Mouse (Mus musculus): ENCODE data around the gene Pald1.

The Pald1 gene

DNA sequence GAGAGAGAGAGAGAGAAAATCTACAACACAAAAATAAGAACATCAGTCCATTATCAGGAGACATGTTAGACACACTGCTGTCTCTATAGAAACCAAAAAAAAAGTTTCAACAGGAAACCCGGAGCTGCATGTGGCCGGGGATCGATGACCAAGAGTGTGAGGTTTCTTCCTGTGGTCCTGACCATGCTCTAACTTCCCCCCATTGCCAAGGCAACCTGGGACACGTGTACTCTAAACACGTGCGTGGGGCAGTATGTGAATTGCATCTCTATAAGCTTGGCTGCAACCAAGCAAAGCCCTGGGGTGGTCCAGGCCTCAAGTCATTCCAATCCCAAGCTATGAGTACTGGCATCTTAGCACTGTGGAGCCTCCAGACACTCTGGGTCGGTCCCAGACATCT lies 48.8 kb downstream of the Pald1 start:
- DNase-seq (ENCODE audit: low spot score in 2 of 2), result no peak

DNA sequence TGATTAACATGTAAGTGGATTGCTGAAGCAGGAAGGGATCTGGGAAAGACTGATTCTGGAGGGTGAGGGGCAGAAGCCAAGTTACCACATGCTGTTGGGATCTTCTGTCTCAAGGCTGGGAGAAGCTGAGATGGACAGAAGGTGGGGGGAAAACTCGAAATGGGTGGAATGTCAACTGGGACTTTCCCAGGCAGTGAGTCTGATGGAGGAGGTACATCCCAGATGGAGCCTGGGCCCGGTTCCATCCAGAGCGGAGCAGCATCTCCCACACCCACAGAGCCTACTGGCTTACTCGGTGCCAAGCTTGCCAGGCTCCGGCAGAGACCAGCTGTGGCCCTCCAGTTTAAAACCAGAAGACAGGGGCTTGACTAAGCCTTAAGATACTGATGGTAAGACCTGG lies 52.3 kb downstream of the Pald1 start:
- DNase-seq (ENCODE audit: low spot score in 2 of 2), result peak; percentile 38 to 80

DNA sequence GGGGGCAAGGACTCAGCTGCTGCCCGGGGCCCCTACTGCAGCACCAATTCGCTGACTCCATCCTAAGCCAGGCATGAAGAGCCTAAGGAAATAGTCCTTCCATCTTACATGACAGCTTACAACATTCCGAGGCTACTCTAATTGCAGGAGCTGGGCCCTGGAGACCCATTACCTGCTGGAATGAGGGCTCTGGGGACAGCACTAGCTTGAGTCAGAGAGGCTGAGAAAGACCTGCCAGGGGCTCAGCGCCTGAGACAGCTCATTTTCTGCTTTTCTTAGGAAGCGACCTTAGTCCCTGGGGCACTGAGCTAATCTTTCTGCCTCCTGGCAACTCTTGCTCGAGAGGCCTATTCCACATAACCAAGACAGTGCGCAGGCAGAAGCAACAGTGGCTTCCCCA lies 54.4 kb downstream of the Pald1 start:
- DNase-seq (ENCODE audit: low spot score in 2 of 2), result no peak

DNA sequence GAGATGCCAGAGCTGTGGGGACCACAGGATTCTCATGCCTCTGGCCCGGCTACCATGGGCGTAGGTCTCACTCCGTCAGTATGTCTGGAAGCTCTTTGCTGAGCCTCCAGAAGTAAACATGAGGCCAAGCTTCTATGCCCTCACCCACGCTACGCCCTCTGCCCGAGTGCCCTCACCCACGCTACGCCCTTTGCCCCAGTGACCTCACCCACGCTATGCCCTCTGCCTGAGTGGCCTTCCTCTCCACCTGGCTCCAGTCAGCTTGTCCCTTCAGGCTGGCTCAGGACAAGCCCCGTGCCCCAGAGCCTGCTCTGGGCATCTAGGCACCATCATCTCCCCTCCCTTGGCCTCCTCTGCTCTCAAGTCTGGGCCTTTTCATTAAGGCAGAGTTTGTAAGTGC lies 55.8 kb downstream of the Pald1 start:
- no peak for DNase-seq (ENCODE audit: low spot score in 2 of 2)

DNA sequence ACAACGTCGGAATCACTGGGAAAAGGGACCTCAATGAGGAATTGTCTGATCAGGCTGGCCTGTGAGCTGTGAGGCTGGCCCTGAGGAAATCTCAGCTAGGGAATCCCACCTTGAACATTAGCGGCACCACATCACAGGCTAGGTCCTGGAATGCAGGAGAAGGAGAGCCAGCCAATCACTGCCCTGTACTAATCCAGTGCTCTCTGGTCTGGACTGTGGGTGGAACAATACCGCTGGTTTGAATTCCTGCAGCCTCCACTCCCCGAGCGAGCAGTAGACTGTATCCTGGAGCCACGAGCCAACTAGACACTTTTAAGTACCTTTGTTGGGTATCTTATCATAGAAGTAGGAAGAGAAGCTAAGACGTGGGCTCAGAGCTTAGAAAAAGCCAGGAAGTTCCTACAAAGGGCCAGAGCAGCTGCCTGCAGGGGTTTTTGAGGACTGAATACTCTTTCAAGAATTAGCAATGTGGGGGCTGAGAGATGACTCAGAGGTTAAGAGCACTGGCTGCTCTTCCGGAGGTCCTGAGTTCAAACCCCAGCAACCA lies 57.5 kb downstream of the Pald1 start:
- no peak for DNase-seq (ENCODE audit: low spot score in 2 of 2)

DNA sequence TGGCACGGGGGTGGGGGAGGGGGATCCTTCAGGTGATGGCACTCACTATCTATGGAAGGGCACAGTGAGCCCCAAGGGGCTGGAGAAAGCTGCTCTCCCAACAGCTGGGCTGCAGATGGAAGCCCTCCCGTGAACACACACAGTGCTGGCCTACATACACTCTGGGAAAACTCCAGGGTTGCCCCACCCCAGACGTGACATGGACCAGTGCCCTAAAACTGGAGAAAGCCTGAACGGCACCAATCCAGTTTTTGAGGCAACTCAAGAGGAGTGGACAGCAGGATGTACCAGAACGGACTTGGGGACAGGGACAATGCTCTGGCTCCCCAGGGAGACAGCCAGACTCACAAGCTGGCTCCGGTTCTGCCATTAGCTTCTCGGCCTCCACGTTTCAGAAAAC lies 58.6 kb downstream of the Pald1 start:
- DNase-seq (ENCODE audit: low spot score in 2 of 2), result no peak

DNA sequence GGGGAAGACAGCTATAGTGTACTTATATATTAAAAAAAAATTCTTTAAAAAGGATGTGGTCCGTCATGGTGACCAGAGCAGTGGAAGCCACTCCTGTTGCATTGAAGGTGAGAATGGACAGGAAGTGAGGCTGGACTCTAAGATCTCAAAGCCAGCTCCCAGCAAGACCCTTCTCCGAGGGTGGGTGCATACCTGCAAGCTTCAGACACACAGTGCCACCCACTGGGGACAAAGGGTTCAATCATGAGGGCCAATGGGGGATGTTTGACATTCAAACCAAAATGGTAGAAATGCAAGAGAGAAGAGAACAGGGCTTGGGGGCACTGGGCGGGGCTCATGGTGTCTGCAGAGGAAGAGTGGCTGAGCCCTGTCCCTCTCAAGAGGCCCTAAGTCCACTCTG lies 64.8 kb downstream of the Pald1 start:
- DNase-seq (ENCODE audit: low spot score in 2 of 2), result no peak

DNA sequence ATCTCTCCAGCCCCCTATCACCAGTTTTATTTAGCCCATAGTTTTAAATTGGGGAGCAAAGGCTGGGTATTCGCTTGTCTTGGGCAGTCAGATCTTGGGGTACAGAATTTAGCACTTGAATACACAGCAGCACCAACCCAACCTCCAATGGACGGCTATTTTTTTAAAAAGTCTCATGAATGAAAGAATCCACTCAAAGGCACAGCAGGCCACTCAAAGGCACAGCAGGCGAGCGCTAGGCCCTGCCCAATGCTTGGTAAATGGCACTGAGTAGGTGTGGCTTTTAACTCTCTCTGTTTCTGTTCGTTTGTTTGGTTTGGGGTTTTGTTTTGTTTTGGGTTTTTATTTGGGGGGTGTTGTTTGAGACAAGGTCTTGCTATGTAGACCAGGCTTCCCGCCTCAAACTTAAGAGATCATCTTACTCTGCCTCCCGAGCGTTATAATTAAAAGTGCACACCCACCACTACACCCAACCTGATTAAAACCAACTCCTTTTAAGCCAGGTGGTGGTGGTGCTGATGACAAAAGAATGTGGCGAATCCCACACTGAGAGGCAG lies 67.9 kb downstream of the Pald1 start:
- no peak for DNase-seq (ENCODE audit: low spot score in 2 of 2)

DNA sequence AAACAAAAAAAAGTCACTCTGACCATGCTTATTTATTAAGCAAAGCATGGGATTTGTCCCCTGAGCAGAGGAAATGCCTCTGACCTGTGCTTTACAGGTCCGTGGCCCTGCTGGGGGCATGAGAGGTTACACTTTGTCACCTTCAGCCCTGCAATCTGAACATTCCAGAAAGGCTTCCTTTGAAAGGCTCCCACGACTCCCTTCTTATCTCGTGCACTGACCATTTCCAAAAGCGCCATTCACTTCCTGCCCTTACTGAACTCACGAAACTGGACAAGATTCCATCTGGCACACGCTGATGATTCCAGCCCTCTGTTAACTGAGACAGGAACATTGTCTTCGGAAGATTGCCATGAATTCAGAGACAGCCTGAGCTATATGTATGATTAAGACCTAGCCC lies 69.6 kb downstream of the Pald1 start:
- DNase-seq (ENCODE audit: low spot score in 2 of 2), result no peak

DNA sequence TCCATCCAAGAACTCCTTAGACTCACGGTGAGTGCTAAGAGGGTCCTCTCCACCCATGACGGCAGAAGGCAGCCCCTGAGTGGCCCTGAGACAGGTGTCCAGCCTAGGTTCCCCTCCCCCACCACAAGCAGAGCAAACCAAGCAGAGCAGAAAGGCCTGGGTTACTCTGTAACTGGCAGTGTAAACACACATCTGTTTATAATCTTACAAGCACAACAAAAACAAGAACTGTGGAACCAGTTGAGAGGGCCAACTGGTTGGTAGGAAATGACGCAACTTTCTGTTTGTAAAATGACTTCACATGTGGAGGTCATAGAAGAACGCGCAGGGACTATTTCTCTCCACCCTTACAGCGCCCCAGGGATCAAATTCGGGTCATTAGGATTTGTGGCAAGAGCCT lies 70.6 kb downstream of the Pald1 start:
- no peak for DNase-seq (ENCODE audit: low spot score in 2 of 2)

DNA sequence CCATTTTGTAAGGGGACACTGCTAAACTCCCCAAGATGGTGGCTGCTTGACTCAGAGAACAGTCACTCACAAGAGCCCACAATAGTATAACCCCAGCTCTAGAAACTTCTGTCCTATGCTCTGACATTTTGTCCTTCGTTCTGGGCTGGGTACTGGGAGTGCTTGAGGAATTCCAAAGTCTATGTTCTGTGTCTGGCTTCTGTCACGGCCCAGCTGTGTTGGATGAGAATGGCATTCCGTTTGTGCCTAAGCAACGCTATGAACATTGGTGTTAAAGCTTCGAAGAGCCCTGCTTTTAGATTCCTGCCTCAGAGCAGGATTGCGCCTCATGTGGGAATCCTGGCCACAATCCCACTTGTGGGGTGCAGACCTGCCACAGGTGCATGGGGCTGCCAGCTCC lies 71.2 kb downstream of the Pald1 start:
- no peak for DNase-seq (ENCODE audit: low spot score in 2 of 2)

DNA sequence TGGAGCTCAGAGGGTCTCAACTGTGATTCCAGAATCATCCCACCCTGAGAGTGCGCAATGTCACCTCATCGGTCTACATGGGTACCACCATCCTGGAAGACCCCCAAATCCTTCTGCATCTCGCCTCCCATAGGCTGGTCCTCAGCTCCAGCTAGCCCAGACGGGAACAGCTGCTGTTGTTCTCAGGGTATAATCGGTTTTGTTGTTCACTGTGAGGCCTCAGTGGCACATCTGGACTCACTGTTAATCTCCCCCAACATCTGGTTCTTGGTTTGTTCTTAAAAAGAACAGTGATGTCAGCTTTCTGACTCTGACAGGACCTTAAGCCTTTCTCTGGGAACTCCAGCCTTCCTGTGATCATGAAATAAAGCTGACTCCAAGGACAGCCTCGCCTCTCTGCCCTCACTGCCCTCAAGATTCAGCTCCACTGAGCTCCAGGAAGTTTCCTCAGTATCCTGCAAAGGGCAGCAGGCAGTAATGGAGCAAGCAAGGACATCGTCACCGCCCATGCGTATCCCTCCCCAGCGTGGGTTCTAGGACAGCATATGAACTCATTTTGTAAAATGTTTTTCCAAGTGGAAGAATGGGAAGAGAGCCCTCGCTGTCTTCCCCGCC lies 74.5 kb downstream of the Pald1 start:
- no peak for DNase-seq (ENCODE audit: low spot score in 2 of 2)

DNA sequence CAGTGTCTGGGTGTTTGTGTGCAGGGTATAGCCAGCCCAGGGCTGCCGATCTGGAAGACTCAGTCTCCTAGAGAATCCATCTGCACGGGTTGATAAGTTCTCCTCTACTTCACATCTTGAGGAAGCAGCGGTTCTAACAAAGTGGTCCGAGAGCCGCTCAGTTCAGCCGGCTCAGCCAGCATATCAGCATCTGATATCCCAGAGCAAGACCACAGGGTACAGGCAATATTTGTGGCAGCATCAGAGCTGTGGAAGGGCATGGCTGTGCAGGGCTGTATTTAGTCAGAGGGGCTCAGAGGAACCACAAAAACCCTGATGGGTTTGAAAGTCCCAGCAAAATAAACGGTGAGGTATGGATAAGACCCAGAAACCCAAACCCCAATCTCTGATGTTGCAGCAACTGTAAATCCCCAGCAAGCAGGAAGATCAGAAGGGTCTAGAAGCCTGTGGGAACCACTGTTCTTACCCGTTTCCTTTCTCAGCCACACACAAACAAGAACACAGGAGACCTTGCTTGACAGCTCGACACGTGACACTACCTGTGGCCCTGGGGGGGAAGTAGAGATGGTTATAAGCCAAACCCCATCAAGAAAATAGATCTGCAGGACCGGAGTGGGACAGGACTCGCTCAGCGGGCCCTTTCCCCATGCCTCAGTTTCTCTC lies 77.3 kb downstream of the Pald1 start:
- no peak for DNase-seq (ENCODE audit: low spot score in 2 of 2)

DNA sequence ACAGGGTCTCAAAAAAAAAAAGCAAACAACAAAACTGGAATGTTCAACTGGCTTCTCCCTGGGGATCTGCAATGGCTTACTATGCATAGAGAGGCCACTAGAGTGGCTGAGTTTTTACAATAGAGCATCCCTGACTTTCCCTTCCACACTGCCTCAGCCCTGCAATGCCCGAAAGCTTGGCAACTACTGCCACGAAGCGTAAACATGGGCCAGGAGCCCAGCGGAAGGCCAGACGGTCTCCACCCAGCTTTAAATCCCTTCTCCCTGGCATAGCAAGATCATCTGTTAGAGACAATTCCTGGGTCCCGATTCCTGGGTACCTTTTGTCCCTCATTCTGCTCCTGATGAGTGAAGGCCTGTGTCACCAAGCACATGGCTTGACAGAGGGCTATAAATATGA lies 79.3 kb downstream of the Pald1 start:
- no peak for DNase-seq (ENCODE audit: low spot score in 2 of 2)

DNA sequence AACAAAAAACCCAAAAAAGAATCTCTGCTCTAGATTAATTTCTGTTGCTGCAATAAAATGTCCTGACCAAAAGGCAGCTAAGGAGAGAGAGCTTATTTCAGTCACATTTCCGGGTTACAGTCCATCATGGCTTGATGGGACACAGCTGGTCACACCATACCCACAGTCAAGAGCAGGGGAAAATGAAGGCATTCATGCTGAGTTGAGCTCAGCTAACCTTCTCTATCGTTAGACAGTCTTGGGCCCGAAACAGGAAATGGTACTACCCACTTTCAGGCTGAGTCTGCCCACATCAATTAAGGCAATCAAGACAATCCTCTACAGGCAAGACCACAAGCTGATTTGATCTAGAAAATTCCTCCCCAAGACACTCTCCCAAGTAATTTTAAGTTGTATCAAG lies 82.3 kb downstream of the Pald1 start:
- no peak for DNase-seq (ENCODE audit: low spot score in 2 of 2)

DNA sequence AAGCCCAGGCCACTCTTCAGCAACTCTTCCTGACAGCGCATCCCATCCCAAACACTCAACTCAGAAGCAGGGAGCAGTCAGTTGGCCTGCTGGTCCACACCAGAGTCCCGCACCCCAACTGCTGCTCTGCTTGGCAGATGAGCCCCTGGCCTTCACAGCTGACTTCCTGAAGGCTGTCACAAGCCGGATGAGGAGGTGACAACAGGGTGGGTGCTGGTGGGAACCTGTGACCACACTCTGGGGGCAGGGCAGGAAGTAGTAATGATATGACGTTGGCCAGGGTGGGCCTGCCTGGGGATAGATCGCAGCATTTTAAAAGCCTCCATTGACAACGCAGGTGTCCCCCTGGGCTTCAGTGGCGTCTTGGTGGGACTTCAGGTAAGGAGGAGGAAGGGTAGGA lies 85.9 kb downstream of the Pald1 start, which contains the start of gene Prf1:
TSS of gene Prf1 (plus strand) at position 357 of the 400 bp plus-strand sequence.
- no peak for DNase-seq (ENCODE audit: low spot score in 2 of 2)

DNA sequence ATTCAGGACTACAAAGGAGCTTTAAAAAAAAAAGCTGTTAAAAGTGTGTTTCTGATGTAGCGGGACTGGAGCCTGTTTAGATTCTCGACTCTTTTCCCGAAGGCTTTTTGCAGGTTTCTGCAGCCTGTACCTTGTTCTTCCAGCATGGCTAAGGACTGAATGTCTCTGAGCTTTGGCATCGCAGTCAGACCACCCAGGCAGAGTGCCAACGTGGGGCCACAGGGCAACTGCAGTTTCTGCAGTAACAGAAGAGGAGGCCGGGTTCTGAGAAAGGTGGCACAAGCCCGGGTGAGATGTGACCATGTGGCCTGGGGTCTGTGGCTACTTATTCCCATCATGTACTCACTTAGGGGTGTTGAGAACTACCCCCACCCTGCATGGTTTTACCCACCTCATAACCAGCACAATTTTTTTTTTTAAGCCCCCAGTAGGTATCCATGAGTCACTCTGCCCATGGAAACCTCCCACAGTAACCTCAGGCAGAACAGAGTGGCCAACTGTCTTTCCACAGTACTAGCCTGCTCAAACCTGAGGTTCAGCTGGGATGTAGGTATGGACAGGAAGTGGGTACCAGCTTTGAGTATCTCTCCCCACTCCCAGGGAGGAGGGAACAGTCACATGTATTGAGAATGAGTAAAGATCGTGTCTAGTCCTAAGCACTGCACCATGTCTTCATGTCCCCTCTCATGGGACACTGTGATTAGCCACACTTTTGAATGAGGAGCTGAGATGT lies 86.5 kb downstream of the Pald1 start:
- DNase-seq (ENCODE audit: low spot score in 2 of 2), result no peak

DNA sequence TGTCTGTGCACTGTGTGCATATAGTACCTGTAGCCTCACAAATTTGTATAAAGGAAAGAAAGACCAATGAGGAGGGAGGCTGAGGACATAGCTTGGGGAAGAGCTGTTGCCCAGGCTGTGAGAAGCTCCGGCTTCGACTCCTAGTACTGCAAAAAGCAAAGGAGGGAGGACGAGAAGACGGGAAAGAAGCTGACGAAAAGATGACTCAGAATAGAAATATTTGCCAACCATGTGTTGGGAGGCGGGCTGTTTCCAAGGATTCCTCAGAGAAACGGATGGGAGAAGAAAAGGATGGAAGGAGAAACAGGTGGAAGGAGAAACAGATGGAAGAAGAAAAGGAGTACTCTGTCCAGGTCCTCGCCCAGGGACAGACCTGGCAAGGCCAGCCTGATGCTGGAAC lies 89.1 kb downstream of the Pald1 start:
- peak in 1 of 2 experiments; percentile 16 for DNase-seq (ENCODE audit: low spot score in 2 of 2)

DNA sequence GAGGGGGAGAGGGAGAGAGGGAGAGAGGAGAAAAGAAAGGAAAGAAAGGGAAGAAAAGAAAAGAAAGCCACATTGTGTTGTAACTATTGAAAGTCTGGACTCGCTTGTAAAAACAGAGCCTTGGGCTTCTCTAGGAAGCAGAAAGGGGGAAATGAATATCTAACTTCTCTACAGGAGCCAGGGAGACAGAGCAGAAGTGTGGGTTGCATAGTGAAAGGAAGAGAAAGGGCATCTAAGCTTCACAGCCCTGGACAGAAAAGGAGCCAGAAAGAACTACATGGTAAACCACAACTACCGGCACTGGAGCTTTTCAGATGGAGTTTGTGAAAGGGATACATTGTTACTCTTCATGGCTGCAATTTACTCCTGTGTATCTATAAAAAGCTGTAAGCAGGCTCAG lies 92.9 kb downstream of the Pald1 start:
- no peak for DNase-seq (ENCODE audit: low spot score in 2 of 2)

DNA sequence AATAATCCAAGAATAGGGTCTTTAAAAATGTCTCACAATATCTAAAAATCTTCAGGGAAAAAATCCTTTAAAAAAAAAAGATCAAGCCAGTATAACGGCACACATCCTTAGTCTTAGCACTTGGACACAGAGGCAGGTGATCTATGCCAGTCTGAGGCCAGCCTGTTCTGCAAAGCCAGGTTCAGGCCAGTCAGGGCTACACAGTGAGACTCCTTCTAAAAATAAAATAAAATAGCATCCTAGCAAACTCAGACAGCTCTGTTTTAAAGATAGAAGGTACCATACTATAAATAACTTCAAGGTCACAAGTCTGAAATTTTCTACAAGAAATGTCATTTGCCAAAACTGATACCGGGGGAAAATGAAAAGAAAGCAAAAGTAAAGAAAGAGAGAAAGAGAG lies 93.3 kb downstream of the Pald1 start:
- DNase-seq (ENCODE audit: low spot score in 2 of 2), result no peak

DNA sequence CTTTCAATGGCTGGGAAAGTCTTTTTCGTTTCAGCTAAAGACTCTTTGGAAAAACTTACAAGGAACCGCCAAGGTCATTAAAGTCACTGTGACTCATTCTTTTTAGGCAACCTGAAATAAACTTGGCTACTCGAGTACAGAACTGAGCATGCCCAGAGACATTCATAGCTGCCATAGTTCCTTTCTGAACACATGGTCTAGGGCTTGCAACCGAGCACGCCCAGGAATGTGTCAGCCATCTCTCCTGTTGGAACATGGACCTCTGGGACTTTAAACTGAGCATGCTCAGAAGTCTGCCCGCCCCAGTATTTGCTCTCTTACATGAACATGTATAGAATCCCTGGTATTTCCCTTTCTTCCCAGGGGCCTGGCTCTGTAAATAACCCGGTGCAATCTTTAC lies 97.1 kb downstream of the Pald1 start:
- no peak for DNase-seq (ENCODE audit: low spot score in 2 of 2)

DNA sequence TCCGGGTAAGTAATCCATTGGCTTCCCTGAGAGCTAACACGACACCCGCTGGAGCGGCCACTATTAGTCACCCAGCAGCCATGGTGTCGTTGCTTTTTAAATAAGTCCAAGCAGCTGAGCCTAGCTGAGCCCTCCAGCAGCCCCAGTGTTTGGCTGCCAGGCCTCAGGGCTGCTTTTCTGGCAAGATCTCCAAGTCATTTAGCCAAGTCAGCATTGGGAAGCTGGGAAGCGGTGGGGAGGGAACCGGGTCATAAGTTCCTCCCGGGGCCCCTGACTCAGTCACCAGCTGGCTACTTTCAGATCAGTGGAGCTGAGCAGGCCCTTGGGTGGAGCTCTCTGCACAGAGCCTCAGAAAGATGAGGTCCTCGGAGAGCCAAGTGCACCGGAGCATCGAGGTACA lies 98.1 kb downstream of the Pald1 start:
- DNase-seq (ENCODE audit: low spot score in 2 of 2), result no peak

DNA sequence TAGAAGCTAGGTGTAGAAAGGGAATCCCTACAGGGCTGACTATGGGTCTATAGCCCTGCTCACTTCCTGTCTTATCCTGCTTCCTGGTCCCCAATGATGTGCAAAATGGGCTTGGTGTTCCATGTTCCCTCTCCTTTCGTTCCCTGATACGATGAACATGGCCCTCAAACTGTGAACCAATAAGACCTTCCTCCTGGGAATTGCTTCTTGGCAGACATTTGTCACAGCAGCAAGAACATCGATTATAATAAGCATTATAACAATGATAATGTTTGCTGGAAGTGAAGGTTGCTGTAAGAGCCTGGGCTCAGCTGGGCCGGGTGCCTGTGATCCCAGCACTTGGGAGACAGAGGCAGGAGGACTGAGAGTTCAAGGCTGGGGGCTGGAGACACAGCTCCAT lies 99.0 kb downstream of the Pald1 start:
- DNase-seq (ENCODE audit: low spot score in 2 of 2), result no peak
